Mouse (Mus musculus) limb, embryonic 14.5 days (tissue): ENCODE measurements around the gene Pan2. TPM values are rescaled to one million over a fixed set of nuclear protein-coding genes. Genes with fewer than 3 reads are reported as not detected.

Experiments
- ATAC-seq: fragments of 200-750 bp; cut with Nextera tagmentation; 2 replicates; pipeline ENCODE4 v1.8.0; 2017; ENCODE audit warnings: low read depth, moderate number of reproducible peaks, moderate TSS enrichment; ENCODE audit not compliant: low FRiP score
- DNase-seq: peaks from one replicate; pipeline ENCODE4 v3.0.0-alpha.2; 2015; ENCODE audit warnings: low spot score
- H3K27ac ChIP-seq: fragments of 300-500 bp; sonication (generic); replicated peaks from 2 replicates; pipeline ENCODE4 v1.5.1; 2014; ENCODE audit warnings: low read depth, mild to moderate bottlenecking, low read length, moderate library complexity, mixed read lengths
- H3K27me3 ChIP-seq: fragments of 300-500 bp; sonication (generic); 2 replicates; pipeline ENCODE4 v1.6.1; 2014; ENCODE audit warnings: low read length, mixed read lengths; ENCODE audit not compliant: control insufficient read depth, insufficient read depth
- H3K36me3 ChIP-seq: fragments of 300-500 bp; sonication (generic); 2 replicates; pipeline ENCODE4 v1.6.1; 2014; ENCODE audit warnings: mild to moderate bottlenecking, low read length, moderate library complexity, mixed read lengths; ENCODE audit not compliant: control insufficient read depth, insufficient read depth
- H3K4me1 ChIP-seq: fragments of 300-500 bp; sonication (generic); 2 replicates; pipeline ENCODE4 v1.6.1; 2014; ENCODE audit warnings: antibody characterized with exemption, low read length, mixed read lengths; ENCODE audit not compliant: control insufficient read depth, insufficient read depth
- H3K4me2 ChIP-seq: fragments of 300-500 bp; sonication (generic); replicated peaks from 2 replicates; pipeline ENCODE4 v1.6.1; 2014; ENCODE audit warnings: low read depth, mild to moderate bottlenecking, low read length, moderate library complexity; ENCODE audit not compliant: severe bottlenecking
- H3K4me3 ChIP-seq: fragments of 300-500 bp; sonication (generic); replicated peaks from 2 replicates; pipeline ENCODE4 v1.5.1; 2014; ENCODE audit warnings: low read length
- H3K9ac ChIP-seq: fragments of 300-500 bp; sonication (generic); 2 replicates; pipeline ENCODE4 v1.6.1; 2014; ENCODE audit warnings: mild to moderate bottlenecking, low read depth, low read length, moderate library complexity; ENCODE audit not compliant: severe bottlenecking
- H3K9me3 ChIP-seq: fragments of 300-500 bp; sonication (generic); 2 replicates; pipeline ENCODE4 v1.6.1; 2016; ENCODE audit warnings: low read length; ENCODE audit not compliant: control insufficient read depth
- POLR2A ChIP-seq: fragments of 200-500 bp; IDR thresholded peaks from 2 replicates; pipeline ENCODE4 v1.8.0; 2012; ENCODE audit warnings: inconsistent platforms, mild to moderate bottlenecking, moderate library complexity, borderline replicate concordance; ENCODE audit not compliant: insufficient read depth, insufficient read length; ENCODE audit errors: extremely low read depth
- WGBS: fragments of 180-500 bp; shearing (Covaris S2); extraction: QIAGEN DNeasy Blood & Tissue Kit; methylation state at CpG from one replicate; pipeline ENCODE4 v1.1.7; 2014; 5-methylcytosine and 5-hydroxymethylcytosine counted together
- polyA plus RNA-seq, 2 experiments: library from polyadenylated mRNA; depleted of rRNA in 1 of 2; stranded (reverse) in 1 of 2; unstranded in 1 of 2; fragments of >200 nt; fragmentation: Nextera tagmentation in 1 of 2; extraction: Ambion mirVana in 1 of 2; gene quantifications; 2 replicates each; pipeline versions ENCODE4 v1.2.1 to v1.2.3; 2012 to 2014

Pan2 gene
- polyA plus RNA-seq, 2 experiments = 26.6 to 49.7 TPM

GRCm38 (mm10) chr10:128368402-128369217, 65.5 kb downstream of the Pan2 start, which contains the start of gene Coq10a:
TSS of gene Coq10a (minus strand) at chr10:128368997.
- Histone ChIP-seq H3K27me3 (no peaks in the 10 kb centered on the region), H3K4me2 (peak within 1 kb of the TSS; percentile 77), H3K9me3 (no peaks in the 10 kb centered on the region), H3K36me3 (peaks cover 15% of the 10 kb centered on the region), H3K4me1 (peaks cover 4% of the 10 kb centered on the region), H3K9ac (peak within 1 kb of the TSS; percentile 77), H3K4me3 (peak within 1 kb of the TSS; percentile 66), H3K27ac (peak within 1 kb of the TSS; percentile 91)
- DNase-seq (peak; percentile 83), ATAC-seq (peak; percentile 93)
- under 1% methylated on average over 40 of the region's 87 CpGs for whole genome bisulfite sequencing
- 0 out of 2 replicates have a peak, but pooled peaks have one; percentile 62 for TF ChIP-seq POLR2A

- peaks cover 4% of the 10 kb centered on the region for H3K4me1 ChIP-seq
- peak overlapping the region; percentile 91 for H3K27ac ChIP-seq
- H3K4me2 ChIP-seq = peak overlapping the region; percentile 77
- H3K4me3 ChIP-seq = peak overlapping the region; percentile 66
- H3K9ac ChIP-seq = peak overlapping the region; percentile 77
- DNase-seq (no peak), ATAC-seq (no peak)
- H3K27me3 ChIP-seq = no peaks in the 10 kb centered on the region
- WGBS = 9% methylated on average over 9 of the region's 9 CpGs
- TF ChIP-seq POLR2A = no peak
- H3K36me3 ChIP-seq = peaks cover 12% of the 10 kb centered on the region; the same call in 1 of the 2 replicates
- no peaks in the 10 kb centered on the region for H3K9me3 ChIP-seq
These were observed 66.0 kb downstream of the Pan2 start for GRCm38 (mm10) chr10:128369218-128369543.

- WGBS = 84% methylated on average over 6 of the region's 6 CpGs
These were observed 66.5 kb downstream of the Pan2 start for GRCm38 (mm10) chr10:128369599-128369998.

GRCm38 (mm10) chr10:128370021-128370420, 66.9 kb downstream of the Pan2 start:
- no peak for TF ChIP-seq POLR2A
- H3K4me1 ChIP-seq = peaks cover 4% of the 10 kb centered on the region
- no peak overlapping the region for H3K4me2 ChIP-seq
- WGBS = 70% methylated on average over 5 of the region's 6 CpGs
- no peak overlapping the region for H3K27ac ChIP-seq
- 0 out of 2 replicates have a peak, but pooled peaks cover 7% of the 10 kb centered on the region for H3K36me3 ChIP-seq
- no peak for DNase-seq
- no peak overlapping the region for H3K4me3 ChIP-seq
- H3K9me3 ChIP-seq = no peaks in the 10 kb centered on the region
- H3K27me3 ChIP-seq = no peaks in the 10 kb centered on the region
- ATAC-seq = no peak
- H3K9ac ChIP-seq = no peak overlapping the region

More at GRCm38 (mm10) chr10:128369599-128369998, 66.5 kb downstream of the Pan2 start:
- DNase-seq (no peak), ATAC-seq (no peak)
- H3K4me3 ChIP-seq = peak overlapping the region; percentile 66; the same call in 1 of the 2 replicates
- H3K9me3 ChIP-seq = no peaks in the 10 kb centered on the region
- 0 out of 2 replicates have a peak, but pooled peaks cover 8% of the 10 kb centered on the region for H3K36me3 ChIP-seq
- H3K27ac ChIP-seq = peak overlapping the region; percentile 91; the same call in 1 of the 2 replicates
- peaks cover 4% of the 10 kb centered on the region for H3K4me1 ChIP-seq
- peak overlapping the region; percentile 77 for H3K4me2 ChIP-seq
- H3K9ac ChIP-seq = peak overlapping the region; percentile 77; the same call in 1 of the 2 replicates
- no peaks in the 10 kb centered on the region for H3K27me3 ChIP-seq
- TF ChIP-seq POLR2A = no peak

GRCm38 (mm10) chr10:128370601-128371000, 67.5 kb downstream of the Pan2 start:
- H3K4me1 ChIP-seq = peaks cover 4% of the 10 kb centered on the region
- H3K4me3 ChIP-seq = no peak overlapping the region
- DNase-seq (no peak), ATAC-seq (no peak)
- H3K9me3 ChIP-seq = no peaks in the 10 kb centered on the region
- no peak for TF ChIP-seq POLR2A
- no peak overlapping the region for H3K9ac ChIP-seq
- 0 out of 2 replicates have a peak, but pooled peaks cover 3% of the 10 kb centered on the region for H3K36me3 ChIP-seq
- no peak overlapping the region for H3K4me2 ChIP-seq
- 27% methylated on average over 4 of the region's 4 CpGs for WGBS
- H3K27me3 ChIP-seq = no peaks in the 10 kb centered on the region
- no peak overlapping the region for H3K27ac ChIP-seq

Other genes starting within 250 kb of the Pan2 start
- 78.0 and 93.0 TPM in 2 replicates for gene Ptges3, start 244.4 kb upstream of the Pan2 start, polyA plus RNA-seq (2012; rRNA removed)
- 450 and 461 TPM in 2 replicates for gene Ptges3, start 244.4 kb upstream of the Pan2 start, polyA plus RNA-seq (2014; fragmentation: Nextera tagmentation; extraction: Ambion mirVana)
- gene Atp5b, start 220.1 kb upstream of the Pan2 start, polyA plus RNA-seq (2012; rRNA removed) = 1,269 and 2,071 TPM in 2 replicates
- 1,908 and 2,011 TPM in 2 replicates for gene Atp5b, start 220.1 kb upstream of the Pan2 start, polyA plus RNA-seq (2014; fragmentation: Nextera tagmentation; extraction: Ambion mirVana)
- 28.3 and 31.1 TPM in 2 replicates for gene Baz2a, start 211.8 kb upstream of the Pan2 start, polyA plus RNA-seq (2012; rRNA removed)
- gene Baz2a, start 211.8 kb upstream of the Pan2 start, polyA plus RNA-seq (2014; fragmentation: Nextera tagmentation; extraction: Ambion mirVana) = 17.5 and 18.2 TPM in 2 replicates
- gene Rbms2, start 123.0 kb upstream of the Pan2 start, polyA plus RNA-seq (2012; rRNA removed) = 113 and 117 TPM in 2 replicates
- gene Rbms2, start 123.0 kb upstream of the Pan2 start, polyA plus RNA-seq (2014; fragmentation: Nextera tagmentation; extraction: Ambion mirVana) = 33.8 and 35.9 TPM in 2 replicates
- gene Gls2, start 108.9 kb upstream of the Pan2 start, polyA plus RNA-seq (2012; rRNA removed) = 4.8 and 5.8 TPM in 2 replicates
- gene Gls2, start 108.9 kb upstream of the Pan2 start, polyA plus RNA-seq (2014; fragmentation: Nextera tagmentation; extraction: Ambion mirVana) = 2.0 and 2.5 TPM in 2 replicates
- gene Spryd4, start 91.5 kb upstream of the Pan2 start, polyA plus RNA-seq (2012; rRNA removed) = 22.3 and 27.4 TPM in 2 replicates
- gene Spryd4, start 91.5 kb upstream of the Pan2 start, polyA plus RNA-seq (2014; fragmentation: Nextera tagmentation; extraction: Ambion mirVana) = 36.9 and 38.7 TPM in 2 replicates
- 0.88 and 1.7 TPM in 2 replicates for gene Mip, start 77.5 kb upstream of the Pan2 start, polyA plus RNA-seq (2012; rRNA removed)
- gene Mip, start 77.5 kb upstream of the Pan2 start, polyA plus RNA-seq (2014; fragmentation: Nextera tagmentation; extraction: Ambion mirVana) = 0.17 and 0.37 TPM in 2 replicates
- 31.7 and 32.4 TPM in 2 replicates for gene Timeless, start 71.3 kb upstream of the Pan2 start, polyA plus RNA-seq (2012; rRNA removed)
- 48.6 and 54.7 TPM in 2 replicates for gene Timeless, start 71.3 kb upstream of the Pan2 start, polyA plus RNA-seq (2014; fragmentation: Nextera tagmentation; extraction: Ambion mirVana)
- gene Apon, start 49.2 kb upstream of the Pan2 start, polyA plus RNA-seq (2012; rRNA removed) = 0.58 and 0.72 TPM in 2 replicates
- gene Apon, start 49.2 kb upstream of the Pan2 start, polyA plus RNA-seq (2014; fragmentation: Nextera tagmentation; extraction: Ambion mirVana) = 0.30 and 0.57 TPM in 2 replicates
- 0.20 and 0.32 TPM in 2 replicates for gene Apof, start 34.7 kb upstream of the Pan2 start, polyA plus RNA-seq (2012; rRNA removed)
- gene Apof, start 34.7 kb upstream of the Pan2 start, polyA plus RNA-seq (2014; fragmentation: Nextera tagmentation; extraction: Ambion mirVana) = not detected in 2 replicates
- 20.5 and 22.1 TPM in 2 replicates for gene Stat2, start 32.8 kb upstream of the Pan2 start, polyA plus RNA-seq (2012; rRNA removed)
- gene Stat2, start 32.8 kb upstream of the Pan2 start, polyA plus RNA-seq (2014; fragmentation: Nextera tagmentation; extraction: Ambion mirVana) = 12.9 and 13.2 TPM in 2 replicates
- 0.18 and 0.31 TPM in 2 replicates for gene Il23a, start 4.6 kb upstream of the Pan2 start, polyA plus RNA-seq (2012; rRNA removed)
- gene Il23a, start 4.6 kb upstream of the Pan2 start, polyA plus RNA-seq (2014; fragmentation: Nextera tagmentation; extraction: Ambion mirVana) = 0.28 TPM in 1 of 2 replicates, not detected in the other
- gene Cnpy2, start 19.1 kb downstream of the Pan2 start, polyA plus RNA-seq (2012; rRNA removed) = 129 and 169 TPM in 2 replicates
- gene Cnpy2, start 19.1 kb downstream of the Pan2 start, polyA plus RNA-seq (2014; fragmentation: Nextera tagmentation; extraction: Ambion mirVana) = 378 and 387 TPM in 2 replicates
- 131 and 149 TPM in 2 replicates for gene Cs, start 34.4 kb downstream of the Pan2 start, polyA plus RNA-seq (2012; rRNA removed)
- gene Cs, start 34.4 kb downstream of the Pan2 start, polyA plus RNA-seq (2014; fragmentation: Nextera tagmentation; extraction: Ambion mirVana) = 173 and 174 TPM in 2 replicates
- gene Coq10a, start 65.7 kb downstream of the Pan2 start, polyA plus RNA-seq (2012; rRNA removed) = 38.9 and 43.5 TPM in 2 replicates
- gene Coq10a, start 65.7 kb downstream of the Pan2 start, polyA plus RNA-seq (2014; fragmentation: Nextera tagmentation; extraction: Ambion mirVana) = 19.4 and 21.5 TPM in 2 replicates
- 50.7 and 59.8 TPM in 2 replicates for gene Ankrd52, start 73.8 kb downstream of the Pan2 start, polyA plus RNA-seq (2012; rRNA removed)
- gene Ankrd52, start 73.8 kb downstream of the Pan2 start, polyA plus RNA-seq (2014; fragmentation: Nextera tagmentation; extraction: Ambion mirVana) = 11.3 and 11.9 TPM in 2 replicates
- 0.39 and 0.55 TPM in 2 replicates for gene Slc39a5, start 97.9 kb downstream of the Pan2 start, polyA plus RNA-seq (2012; rRNA removed)
- 0.14 TPM in 1 of 2 replicates, not detected in the other for gene Slc39a5, start 97.9 kb downstream of the Pan2 start, polyA plus RNA-seq (2014; fragmentation: Nextera tagmentation; extraction: Ambion mirVana)
- gene Nabp2, start 108.2 kb downstream of the Pan2 start, polyA plus RNA-seq (2012; rRNA removed) = 38.9 and 42.3 TPM in 2 replicates
- 68.6 and 71.9 TPM in 2 replicates for gene Nabp2, start 108.2 kb downstream of the Pan2 start, polyA plus RNA-seq (2014; fragmentation: Nextera tagmentation; extraction: Ambion mirVana)
- gene Rnf41, start 108.3 kb downstream of the Pan2 start, polyA plus RNA-seq (2012; rRNA removed) = 37.0 and 38.1 TPM in 2 replicates
- 35.7 and 36.1 TPM in 2 replicates for gene Rnf41, start 108.3 kb downstream of the Pan2 start, polyA plus RNA-seq (2014; fragmentation: Nextera tagmentation; extraction: Ambion mirVana)
- 216 and 219 TPM in 2 replicates for gene Smarcc2, start 155.9 kb downstream of the Pan2 start, polyA plus RNA-seq (2012; rRNA removed)
- gene Smarcc2, start 155.9 kb downstream of the Pan2 start, polyA plus RNA-seq (2014; fragmentation: Nextera tagmentation; extraction: Ambion mirVana) = 98.0 and 110 TPM in 2 replicates
- 1,142 and 1,623 TPM in 2 replicates for gene Myl6, start 190.8 kb downstream of the Pan2 start, polyA plus RNA-seq (2012; rRNA removed)
- 1,081 and 1,105 TPM in 2 replicates for gene Myl6, start 190.8 kb downstream of the Pan2 start, polyA plus RNA-seq (2014; fragmentation: Nextera tagmentation; extraction: Ambion mirVana)
- gene Myl6b, start 195.3 kb downstream of the Pan2 start, polyA plus RNA-seq (2012; rRNA removed) = 54.9 and 56.7 TPM in 2 replicates
- 6.1 and 6.6 TPM in 2 replicates for gene Myl6b, start 195.3 kb downstream of the Pan2 start, polyA plus RNA-seq (2014; fragmentation: Nextera tagmentation; extraction: Ambion mirVana)
- 51.3 and 59.6 TPM in 2 replicates for gene Esyt1, start 222.5 kb downstream of the Pan2 start, polyA plus RNA-seq (2012; rRNA removed)
- 35.8 and 37.9 TPM in 2 replicates for gene Esyt1, start 222.5 kb downstream of the Pan2 start, polyA plus RNA-seq (2014; fragmentation: Nextera tagmentation; extraction: Ambion mirVana)
- 15.2 and 17.2 TPM in 2 replicates for gene Zc3h10, start 244.4 kb downstream of the Pan2 start, polyA plus RNA-seq (2012; rRNA removed)
- gene Zc3h10, start 244.4 kb downstream of the Pan2 start, polyA plus RNA-seq (2014; fragmentation: Nextera tagmentation; extraction: Ambion mirVana) = 13.7 and 14.5 TPM in 2 replicates
- 2,621 and 3,931 TPM in 2 replicates for gene Rpl41, start 246.0 kb downstream of the Pan2 start, polyA plus RNA-seq (2012; rRNA removed)
- gene Rpl41, start 246.0 kb downstream of the Pan2 start, polyA plus RNA-seq (2014; fragmentation: Nextera tagmentation; extraction: Ambion mirVana) = 4,572 and 4,920 TPM in 2 replicates